Mouse (Mus musculus) A20 (cell line): ENCODE results near the gene Zbtb37.

Experiments
- DNase-seq: peaks from one replicate; pipeline ENCODE4 v3.0.0-alpha.2; 2011; ENCODE audit warnings: low read depth, low spot score

The Zbtb37 gene

DNA sequence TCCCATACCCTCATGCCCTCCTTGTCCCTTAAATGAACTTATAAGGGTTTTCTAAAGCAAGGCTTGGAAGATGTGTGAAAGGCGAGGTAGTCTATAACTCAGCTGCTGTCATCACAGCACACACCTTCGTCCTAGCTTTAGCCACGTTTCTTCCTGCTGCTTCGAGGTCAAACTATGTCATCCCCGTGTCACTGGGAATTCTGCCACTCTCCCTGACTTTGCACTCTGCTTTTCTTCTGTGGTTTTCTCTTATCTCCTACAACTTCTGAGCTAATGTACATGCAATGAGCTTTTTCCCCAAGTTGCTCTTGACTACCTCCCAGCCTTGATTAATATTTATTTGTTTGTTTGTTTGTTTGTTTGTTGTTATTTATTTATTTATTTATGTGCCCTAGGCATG lies 54.6 kb downstream of the Zbtb37 start:
- DNase-seq = no peak

- DNase-seq = no peak
Measured at GRCm38 (mm10) chr1:160978071-160978735, 56.4 kb downstream of the Zbtb37 start, which contains the start of gene Serpinc1. TSS of gene Serpinc1 (plus strand) at chr1:160978585.

DNA sequence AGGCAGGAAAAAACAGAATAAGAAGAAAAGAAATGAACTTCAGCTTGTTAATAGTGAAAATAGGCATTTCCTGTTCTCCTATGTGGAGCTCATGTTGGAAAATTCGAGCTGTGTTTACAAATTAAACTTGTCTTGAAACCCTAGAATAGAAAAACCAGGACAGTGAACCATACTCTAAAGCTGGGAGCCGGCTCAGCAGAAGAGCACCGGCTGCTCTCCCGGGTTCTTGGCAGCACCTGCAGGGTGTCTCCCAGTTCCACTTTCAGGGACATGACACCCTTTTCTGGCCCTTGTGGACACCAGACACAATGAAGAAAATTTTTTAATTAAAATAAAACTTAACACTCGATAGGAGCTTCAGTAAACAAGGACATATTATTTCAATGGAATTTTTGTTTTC lies 66.0 kb downstream of the Zbtb37 start:
- no peak for DNase-seq

GRCm38 (mm10) chr1:160967268-160967667 lies 67.4 kb downstream of the Zbtb37 start:
- no peak for DNase-seq

DNA sequence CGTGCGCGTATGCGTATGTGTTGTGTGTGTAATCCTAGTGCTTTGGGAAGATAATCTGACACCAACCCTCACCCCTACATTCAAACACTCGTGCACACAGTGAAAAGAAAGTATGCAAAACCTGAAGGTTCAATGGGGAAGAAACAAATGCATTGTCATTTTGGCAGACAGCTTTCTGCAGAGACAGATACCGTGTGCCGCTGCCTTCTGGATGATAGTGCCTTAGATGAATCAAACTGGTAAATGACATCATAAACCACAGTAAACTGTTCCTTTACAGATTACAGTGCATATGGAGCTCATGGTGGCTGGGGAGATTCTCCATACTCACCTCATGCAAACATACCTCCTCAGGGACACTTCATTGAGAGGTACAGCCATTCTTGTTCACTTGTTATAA lies 71.5 kb downstream of the Zbtb37 start:
- no peak for DNase-seq
